Mouse (Mus musculus) liver, adult 2 months (tissue): ENCODE measurements at regions not wholly inside any gene's neighbourhood (a gene's known extent, or its start where the extent isn't known, plus 50 kb on each side); places are given as distances from the start of the nearest gene placed in this dataset.
"Not testable (repeated sequence)": the region's sequence is repeated elsewhere in the genome, so short reads cannot be mapped to it uniquely, and the experiment has no call there.

ENCODE experiments used
- CTCF ChIP-seq: fragments of 200-500 bp; IDR thresholded peaks from 2 replicates; pipeline ENCODE4 v1.5.1; 2011; ENCODE audit warnings: low read depth, low read length, control low read depth
- POLR2A ChIP-seq: fragments of 200-500 bp; IDR thresholded peaks from 2 replicates; pipeline ENCODE4 v1.6.1; 2011; ENCODE audit warnings: low read length, control low read depth; ENCODE audit not compliant: insufficient read depth; ENCODE audit errors: extremely low read depth

DNA sequence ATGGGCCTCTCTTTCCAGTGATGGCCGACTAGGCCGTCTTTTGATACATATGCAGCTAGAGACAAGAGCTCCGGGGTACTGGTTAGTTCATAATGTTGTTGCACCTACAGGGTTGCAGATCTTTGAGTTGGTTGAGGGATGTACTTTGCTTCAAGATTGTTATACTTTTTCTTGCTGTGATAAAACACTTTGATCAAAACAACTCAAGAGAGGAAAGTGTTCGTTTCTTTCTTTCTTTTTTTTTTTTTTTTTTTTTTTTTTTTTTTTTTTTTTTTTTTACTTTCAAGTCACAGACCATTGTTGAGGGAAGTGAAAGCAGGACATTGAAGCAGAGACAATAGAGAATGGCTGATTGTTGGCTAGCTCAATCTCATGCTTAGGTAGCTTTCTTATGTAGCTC, 511.0 kb upstream of the Got2 start:
- TF ChIP-seq CTCF, POLR2A: not testable (repeated sequence)
